Mouse (Mus musculus): ENCODE results near the gene Mipol1. TPM values are rescaled to one million over a fixed set of nuclear protein-coding genes. Genes with fewer than 3 reads are reported as not detected.

Gene Mipol1
- polyA plus RNA-seq, 1 experiment, result 4.2 TPM

DNA sequence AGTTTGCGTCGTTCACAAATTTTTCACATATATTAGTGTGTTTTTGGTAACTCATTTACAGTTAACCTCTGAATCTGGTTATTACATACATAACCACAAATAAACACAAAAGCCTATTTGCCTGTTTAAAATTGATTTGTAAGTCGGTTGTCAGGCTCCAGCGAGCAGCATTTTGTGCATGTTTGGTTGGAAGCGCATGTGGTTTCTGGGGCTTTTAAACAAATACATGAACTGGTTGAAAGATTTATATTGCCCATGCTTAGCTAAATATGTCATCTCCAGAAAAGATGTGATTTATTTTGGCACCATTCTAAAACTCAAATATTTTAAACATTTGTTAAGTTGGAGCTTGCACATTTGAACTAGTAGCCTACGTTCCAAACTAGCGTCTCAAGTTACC, 270.0 kb downstream of the Mipol1 start:
- TF ChIP-seq POLR2A (IDR thresholded peaks at IDR 0.05; ENCODE audit: extremely low read depth, insufficient read depth, low read length) (no peak), CTCF (IDR thresholded peaks at IDR 0.05; ENCODE audit: extremely low read depth, insufficient read depth, low read length) (no peak)
- Histone ChIP-seq H3K27ac (ENCODE audit: insufficient read depth, low read length) (no peak overlapping the region), H3K4me3 (ENCODE audit: insufficient read depth, low read length) (no peak overlapping the region), H3K4me1 (ENCODE audit: control insufficient read depth, insufficient read depth, low read length) (no peaks in the 10 kb centered on the region)

DNA sequence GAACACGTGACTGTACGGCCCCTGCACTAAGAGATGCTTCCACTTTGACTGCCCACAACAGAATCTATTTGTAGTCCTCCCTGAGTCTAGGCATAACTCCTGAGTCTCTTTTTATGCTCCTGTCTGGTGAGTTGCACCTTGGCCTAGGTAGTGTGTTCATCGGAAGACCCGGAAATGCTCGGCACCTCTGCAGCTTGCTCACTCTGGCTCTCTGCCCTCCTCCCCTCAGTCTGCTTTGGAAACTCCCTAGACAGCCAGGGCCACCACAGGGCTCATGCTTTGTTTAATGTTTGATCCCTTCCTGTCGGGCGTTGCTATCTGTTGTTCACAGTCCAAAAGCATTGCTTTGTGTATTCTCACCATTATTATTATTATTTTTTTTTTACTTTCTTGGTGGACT, 275.1 kb downstream of the Mipol1 start:
- no peak for TF ChIP-seq CTCF (IDR thresholded peaks at IDR 0.05; ENCODE audit: extremely low read depth, insufficient read depth, low read length)
- H3K27ac ChIP-seq (ENCODE audit: insufficient read depth, low read length), result no peak overlapping the region
- H3K4me1 ChIP-seq (ENCODE audit: control insufficient read depth, insufficient read depth, low read length), result no peaks in the 10 kb centered on the region
- no peak overlapping the region for H3K4me3 ChIP-seq (ENCODE audit: insufficient read depth, low read length)

- H3K4me3 ChIP-seq (ENCODE audit: insufficient read depth, low read length), result no peak overlapping the region
- TF ChIP-seq CTCF (IDR thresholded peaks at IDR 0.05; ENCODE audit: extremely low read depth, insufficient read depth, low read length), result no peak
- TF ChIP-seq POLR2A (IDR thresholded peaks at IDR 0.05; ENCODE audit: extremely low read depth, insufficient read depth, low read length), result no peak
- H3K4me1 ChIP-seq (ENCODE audit: control insufficient read depth, insufficient read depth, low read length), result no peaks in the 10 kb centered on the region
- H3K27ac ChIP-seq (ENCODE audit: insufficient read depth, low read length), result no peak overlapping the region
These were observed 278.7 kb downstream of the Mipol1 start for GRCm38 (mm10) chr12:57508938-57509337.

GRCm38 (mm10) chr12:57509726-57510125, 279.5 kb downstream of the Mipol1 start:
- no peak for TF ChIP-seq CTCF (IDR thresholded peaks at IDR 0.05; ENCODE audit: extremely low read depth, insufficient read depth, low read length)
- Histone ChIP-seq H3K4me3 (ENCODE audit: insufficient read depth, low read length) (no peak overlapping the region), H3K27ac (ENCODE audit: insufficient read depth, low read length) (no peak overlapping the region), H3K4me1 (ENCODE audit: control insufficient read depth, insufficient read depth, low read length) (no peaks in the 10 kb centered on the region)

DNA sequence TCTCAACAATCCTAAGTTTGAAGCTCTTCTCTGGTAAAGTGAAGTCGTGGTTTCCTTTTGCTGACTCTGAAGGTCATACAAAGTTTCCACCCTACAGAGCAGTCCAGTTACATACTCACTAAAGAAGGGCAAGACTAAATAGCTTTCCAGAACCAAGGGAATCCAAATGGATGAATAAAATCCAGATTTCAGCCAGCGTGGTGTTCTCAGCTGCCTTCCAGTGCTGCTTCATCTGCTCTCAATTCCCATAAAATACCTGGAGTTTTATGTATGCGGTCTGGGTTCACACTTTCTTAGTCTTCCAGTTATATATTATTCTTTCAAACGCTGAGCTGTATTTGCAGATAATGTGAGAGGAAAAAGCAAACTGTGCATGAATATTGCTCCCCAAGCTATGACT, 280.9 kb downstream of the Mipol1 start:
- no peak overlapping the region for H3K4me3 ChIP-seq (ENCODE audit: insufficient read depth, low read length)
- H3K4me1 ChIP-seq (ENCODE audit: control insufficient read depth, insufficient read depth, low read length), result no peaks in the 10 kb centered on the region
- no peak overlapping the region for H3K27ac ChIP-seq (ENCODE audit: insufficient read depth, low read length)
- no peak for TF ChIP-seq POLR2A (IDR thresholded peaks at IDR 0.05; ENCODE audit: extremely low read depth, insufficient read depth, low read length)
- TF ChIP-seq CTCF (IDR thresholded peaks at IDR 0.05; ENCODE audit: extremely low read depth, insufficient read depth, low read length), result no peak

- Histone ChIP-seq H3K27ac (ENCODE audit: insufficient read depth, low read length) (no peak overlapping the region), H3K4me3 (ENCODE audit: insufficient read depth, low read length) (no peak overlapping the region), H3K4me1 (ENCODE audit: control insufficient read depth, insufficient read depth, low read length) (no peaks in the 10 kb centered on the region)
- TF ChIP-seq POLR2A (IDR thresholded peaks at IDR 0.05; ENCODE audit: extremely low read depth, insufficient read depth, low read length), result no peak
- no peak for TF ChIP-seq CTCF (IDR thresholded peaks at IDR 0.05; ENCODE audit: extremely low read depth, insufficient read depth, low read length)
These were observed 281.3 kb downstream of the Mipol1 start for GRCm38 (mm10) chr12:57511560-57511959.

GRCm38 (mm10) chr12:57514552-57514951, 284.3 kb downstream of the Mipol1 start:
- no peak for TF ChIP-seq CTCF (IDR thresholded peaks at IDR 0.05; ENCODE audit: extremely low read depth, insufficient read depth, low read length)
- TF ChIP-seq POLR2A (IDR thresholded peaks at IDR 0.05; ENCODE audit: extremely low read depth, insufficient read depth, low read length), result no peak
- no peak overlapping the region for H3K27ac ChIP-seq (ENCODE audit: insufficient read depth, low read length)
- no peak overlapping the region for H3K4me3 ChIP-seq (ENCODE audit: insufficient read depth, low read length)
- H3K4me1 ChIP-seq (ENCODE audit: control insufficient read depth, insufficient read depth, low read length), result no peaks in the 10 kb centered on the region

- Histone ChIP-seq H3K4me3 (ENCODE audit: insufficient read depth, low read length) (no peak overlapping the region), H3K27ac (ENCODE audit: insufficient read depth, low read length) (no peak overlapping the region), H3K4me1 (ENCODE audit: control insufficient read depth, insufficient read depth, low read length) (no peaks in the 10 kb centered on the region)
- TF ChIP-seq POLR2A (IDR thresholded peaks at IDR 0.05; ENCODE audit: extremely low read depth, insufficient read depth, low read length), result no peak
- no peak for TF ChIP-seq CTCF (IDR thresholded peaks at IDR 0.05; ENCODE audit: extremely low read depth, insufficient read depth, low read length)
These were observed 285.6 kb downstream of the Mipol1 start for GRCm38 (mm10) chr12:57515702-57516377.

DNA sequence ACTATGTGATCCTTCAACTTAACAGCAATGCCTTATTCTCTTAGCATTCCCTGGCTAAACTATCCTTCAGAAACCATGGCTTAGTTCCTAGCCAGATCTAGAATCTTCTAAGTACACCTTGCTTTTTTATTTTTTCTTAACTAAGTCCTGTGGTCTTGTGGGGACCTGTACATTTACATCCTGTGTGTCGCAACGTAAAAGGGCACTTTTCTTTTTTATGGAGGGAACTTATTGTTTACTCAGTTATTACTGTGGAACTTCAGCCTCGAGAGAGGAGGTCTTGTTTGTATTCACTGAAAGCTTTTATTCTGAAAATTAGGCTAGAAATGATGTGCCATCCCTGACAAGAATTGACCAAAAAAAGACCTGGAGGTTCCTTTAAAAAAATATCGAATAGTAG, 298.1 kb downstream of the Mipol1 start:
- Histone ChIP-seq H3K4me3 (ENCODE audit: insufficient read depth, low read length) (no peak overlapping the region), H3K27ac (ENCODE audit: insufficient read depth, low read length) (no peak overlapping the region), H3K4me1 (ENCODE audit: control insufficient read depth, insufficient read depth, low read length) (no peaks in the 10 kb centered on the region)
- TF ChIP-seq POLR2A (IDR thresholded peaks at IDR 0.05; ENCODE audit: extremely low read depth, insufficient read depth, low read length) (no peak), CTCF (IDR thresholded peaks at IDR 0.05; ENCODE audit: extremely low read depth, insufficient read depth, low read length) (no peak)

DNA sequence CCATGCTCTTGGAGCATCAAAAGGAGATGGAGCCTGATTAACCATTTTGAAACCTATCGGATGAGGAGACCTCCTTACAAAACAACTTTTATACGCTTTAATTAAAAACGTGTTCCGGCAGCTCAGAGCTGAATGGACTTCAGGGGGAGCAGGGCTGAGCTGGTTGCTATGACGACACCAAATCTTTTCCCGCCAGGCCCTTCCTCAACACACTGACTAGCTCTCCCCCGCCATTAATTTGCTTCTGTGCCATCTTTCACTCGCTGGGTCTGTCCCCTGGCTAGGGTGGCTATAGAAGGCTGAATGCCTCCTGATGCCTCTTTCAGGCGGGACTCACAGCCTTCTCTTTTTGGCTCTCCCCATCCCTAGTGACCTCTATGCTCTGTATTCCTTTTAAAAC, 300.2 kb downstream of the Mipol1 start:
- Histone ChIP-seq H3K4me3 (ENCODE audit: insufficient read depth, low read length) (no peak overlapping the region), H3K4me1 (ENCODE audit: control insufficient read depth, insufficient read depth, low read length) (no peaks in the 10 kb centered on the region), H3K27ac (ENCODE audit: insufficient read depth, low read length) (no peak overlapping the region)
- no peak for TF ChIP-seq POLR2A (IDR thresholded peaks at IDR 0.05; ENCODE audit: extremely low read depth, insufficient read depth, low read length)
- no peak for TF ChIP-seq CTCF (IDR thresholded peaks at IDR 0.05; ENCODE audit: extremely low read depth, insufficient read depth, low read length)

Measured in cortical plate, adult 2 months (tissue).